Mouse (Mus musculus): ENCODE data around the gene Pcna. TPM values are rescaled to one million over a fixed set of nuclear protein-coding genes. Genes with fewer than 3 reads are reported as not detected.

Pcna gene
- 21.1 and 77.7 TPM in 2 replicates for polyA plus RNA-seq (2012)

GRCm38 (mm10) chr2:132252542-132253528 lies at the start of gene Pcna:
Gene Pcna (minus strand): TSS chr2:132253314.
- TF ChIP-seq GATA1 (IDR thresholded peaks at IDR 0.05; ENCODE audit: low read length) = no peak

DNA sequence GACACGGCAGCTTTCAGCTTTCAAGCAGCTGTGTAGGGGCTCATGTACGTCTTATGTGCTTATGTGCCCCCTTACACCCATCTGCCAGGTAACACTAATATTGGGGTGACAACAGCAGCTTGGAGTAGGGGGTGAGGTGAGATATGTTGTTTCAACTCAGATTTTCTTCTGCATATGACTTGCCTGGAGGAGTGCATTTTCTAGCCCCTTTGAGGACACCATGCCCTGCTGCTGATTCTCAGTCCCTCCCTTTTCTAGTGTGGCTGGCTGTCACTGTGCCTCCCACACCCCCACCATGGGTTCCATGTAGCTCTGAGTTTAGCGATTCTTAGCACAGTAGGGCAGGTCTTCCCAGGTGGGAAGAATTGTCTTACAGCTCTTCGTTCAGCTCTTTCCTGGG lies 48.3 kb upstream of the Pcna start:
- no peak for TF ChIP-seq GATA1 (IDR thresholded peaks at IDR 0.05; ENCODE audit: low read length)

DNA sequence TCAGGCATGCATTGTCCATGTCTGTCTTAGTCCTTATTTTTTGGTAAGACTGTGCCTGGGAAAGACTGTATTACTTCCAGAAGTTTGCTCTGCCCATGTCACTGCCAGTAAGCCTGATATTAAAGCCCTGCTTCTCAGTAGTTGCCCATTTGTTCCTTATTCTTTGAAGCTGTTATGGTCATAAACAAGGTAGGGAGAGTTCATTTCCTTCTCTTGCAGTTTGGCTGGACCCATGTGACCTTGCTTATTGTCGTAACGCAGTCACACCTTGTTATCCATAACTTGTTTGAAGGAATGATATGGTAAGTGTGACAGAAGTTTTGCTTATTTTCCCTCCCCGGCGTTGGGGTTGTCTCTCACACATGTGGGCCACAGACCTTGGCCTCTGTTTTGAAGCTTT lies 45.1 kb upstream of the Pcna start:
- no peak for TF ChIP-seq GATA1 (IDR thresholded peaks at IDR 0.05; ENCODE audit: low read length)

GRCm38 (mm10) chr2:132293694-132294450 lies 40.8 kb upstream of the Pcna start:
- no peak for TF ChIP-seq GATA1 (IDR thresholded peaks at IDR 0.05; ENCODE audit: low read length)

DNA sequence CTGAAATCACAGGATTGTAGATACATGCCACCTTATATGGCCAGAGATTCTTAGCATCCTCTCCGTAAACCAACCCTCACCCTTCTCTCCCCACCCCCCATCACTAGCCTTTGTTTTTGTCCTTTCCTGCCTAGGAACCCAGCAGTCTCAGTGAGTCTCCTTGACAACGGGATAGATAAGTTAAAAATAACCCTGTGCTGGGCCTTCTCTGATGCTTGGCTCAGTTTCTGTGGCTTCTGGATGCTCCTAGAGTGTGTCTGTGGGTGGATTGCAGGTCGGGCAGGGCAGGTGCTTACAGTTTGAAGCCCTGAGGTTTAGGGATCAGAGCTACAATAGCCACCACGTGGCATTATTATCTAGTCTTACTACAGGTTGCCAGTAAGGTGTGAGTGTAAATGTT lies 39.0 kb upstream of the Pcna start:
- TF ChIP-seq GATA1 (IDR thresholded peaks at IDR 0.05; ENCODE audit: low read length) = no peak

DNA sequence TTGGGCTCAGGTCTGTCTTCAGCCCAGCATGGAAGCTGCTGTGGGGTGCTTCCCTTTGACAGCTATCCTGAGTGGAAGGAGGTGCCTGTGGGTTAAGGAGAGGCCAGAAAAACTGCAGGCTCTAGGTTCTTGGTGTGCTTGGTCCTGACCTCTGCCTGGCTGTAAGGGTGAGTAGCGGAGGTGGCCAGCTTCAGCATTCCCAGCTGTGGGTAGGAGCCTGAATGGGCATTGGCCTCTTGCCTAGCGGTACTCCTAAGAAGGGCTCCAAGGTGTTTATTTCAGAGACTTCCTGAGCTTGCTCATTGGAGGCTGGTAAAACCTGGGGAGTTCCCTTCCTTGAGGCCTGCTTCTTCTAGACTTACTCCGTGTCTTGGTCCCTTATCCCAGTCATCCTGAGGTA lies 38.2 kb upstream of the Pcna start:
- no peak for TF ChIP-seq GATA1 (IDR thresholded peaks at IDR 0.05; ENCODE audit: low read length)

GRCm38 (mm10) chr2:132290808-132291207 lies 37.7 kb upstream of the Pcna start:
- no peak for TF ChIP-seq GATA1 (IDR thresholded peaks at IDR 0.05; ENCODE audit: low read length)

DNA sequence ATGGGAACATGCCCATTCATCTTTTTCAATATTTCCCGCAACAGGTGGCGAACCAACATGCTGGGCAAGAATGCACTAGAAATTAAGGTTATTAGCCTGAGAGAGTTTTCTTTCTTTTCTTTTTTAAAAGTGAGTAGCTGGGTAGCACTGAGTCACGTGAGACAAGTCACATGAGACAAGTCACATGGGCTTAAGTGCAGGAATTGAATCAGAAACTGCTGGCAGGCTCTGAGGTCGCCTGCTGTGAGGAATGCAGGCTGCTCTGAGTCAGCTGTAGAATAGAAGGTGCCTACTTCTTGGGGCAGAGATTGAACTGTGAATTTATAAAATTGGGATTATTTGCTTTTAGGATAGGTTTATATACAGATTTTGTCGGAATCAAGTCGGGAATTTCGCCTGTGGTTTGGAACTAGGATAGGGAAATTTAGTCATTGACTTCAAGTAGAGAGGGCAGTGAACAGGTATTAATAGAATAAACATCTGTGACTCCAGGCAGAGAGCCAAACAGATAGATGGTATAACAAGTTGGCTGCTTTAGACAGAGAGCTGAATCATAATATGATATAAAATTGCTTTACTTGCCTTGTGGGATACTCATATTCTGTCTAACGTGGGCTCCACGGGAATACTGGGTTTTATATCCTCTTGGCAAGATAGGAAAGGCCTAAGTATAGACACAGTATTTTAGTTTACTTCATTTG lies 33.4 kb upstream of the Pcna start:
- no peak for TF ChIP-seq GATA1 (IDR thresholded peaks at IDR 0.05; ENCODE audit: low read length)

DNA sequence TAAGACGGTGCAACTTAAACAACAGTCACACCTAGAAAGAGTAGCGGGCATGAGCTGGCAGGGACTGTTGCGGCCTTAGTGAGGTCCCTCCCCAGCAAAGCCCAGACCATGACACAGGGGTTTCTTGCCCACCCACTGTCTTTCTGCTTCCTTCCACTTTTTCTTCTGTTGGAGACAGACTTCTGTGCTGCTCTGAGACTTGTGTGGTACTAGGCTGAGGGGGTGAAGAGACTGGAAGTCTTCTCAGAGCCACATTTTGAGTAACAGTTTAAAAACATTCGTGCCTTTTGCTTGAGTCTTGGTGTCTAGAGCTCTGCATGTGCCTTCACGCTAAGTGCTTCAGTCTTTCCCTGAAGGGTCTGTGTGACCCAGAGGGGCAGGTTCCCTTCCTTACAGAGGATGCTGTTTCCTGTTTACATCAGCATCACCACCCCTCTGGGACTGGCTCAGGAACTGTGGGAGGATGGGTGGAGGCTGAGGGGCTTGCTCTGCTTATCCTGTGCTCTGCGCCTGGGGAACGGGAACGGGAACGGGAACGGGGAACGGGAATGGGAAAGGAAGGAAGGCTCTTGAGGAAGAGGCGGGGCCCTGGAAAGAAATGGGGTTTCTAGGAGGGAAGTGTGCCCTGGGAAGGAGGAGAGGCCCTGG lies 31.5 kb upstream of the Pcna start:
- no peak for TF ChIP-seq GATA1 (IDR thresholded peaks at IDR 0.05; ENCODE audit: low read length)

DNA sequence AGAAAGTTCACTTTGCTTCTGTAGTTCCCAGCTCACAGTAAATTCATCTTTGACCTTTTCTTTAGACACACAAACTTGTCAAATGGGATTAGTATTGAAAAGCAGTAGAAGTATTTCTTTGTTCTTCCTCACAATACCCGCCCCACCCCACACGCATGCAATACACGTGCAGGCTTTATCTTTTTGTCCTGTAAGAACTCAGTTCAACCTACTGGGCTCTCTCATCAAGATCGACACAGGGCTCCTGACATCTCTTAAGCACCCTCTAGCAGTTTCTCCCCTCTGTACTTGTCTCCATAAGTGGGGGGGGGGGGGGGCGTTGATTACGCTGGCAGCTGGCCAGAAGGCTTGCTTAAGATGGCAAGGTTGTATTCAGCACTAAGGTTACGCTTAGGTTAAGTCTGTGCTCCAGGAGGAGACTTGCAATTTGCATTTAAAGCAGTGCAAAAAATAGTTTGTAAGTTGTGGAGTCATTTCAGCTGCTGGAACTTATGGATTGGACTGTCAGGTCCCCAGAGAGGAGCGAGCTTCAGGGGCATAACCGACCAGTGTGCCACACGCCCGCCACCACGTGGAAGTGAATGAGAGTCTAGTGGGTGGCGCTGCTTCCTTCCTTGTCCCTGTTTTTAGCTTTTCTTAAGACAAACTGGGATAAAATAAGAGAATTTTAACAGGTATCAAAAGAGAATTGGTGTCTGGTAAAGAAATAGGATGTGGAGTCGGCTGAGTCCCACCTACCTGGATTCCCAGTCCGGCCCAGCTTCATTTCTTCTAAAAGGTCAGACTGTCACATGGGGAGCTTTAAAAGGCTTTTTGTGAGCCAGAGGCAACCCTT lies 30.3 kb upstream of the Pcna start:
- TF ChIP-seq GATA1 (IDR thresholded peaks at IDR 0.05; ENCODE audit: low read length) = no peak

DNA sequence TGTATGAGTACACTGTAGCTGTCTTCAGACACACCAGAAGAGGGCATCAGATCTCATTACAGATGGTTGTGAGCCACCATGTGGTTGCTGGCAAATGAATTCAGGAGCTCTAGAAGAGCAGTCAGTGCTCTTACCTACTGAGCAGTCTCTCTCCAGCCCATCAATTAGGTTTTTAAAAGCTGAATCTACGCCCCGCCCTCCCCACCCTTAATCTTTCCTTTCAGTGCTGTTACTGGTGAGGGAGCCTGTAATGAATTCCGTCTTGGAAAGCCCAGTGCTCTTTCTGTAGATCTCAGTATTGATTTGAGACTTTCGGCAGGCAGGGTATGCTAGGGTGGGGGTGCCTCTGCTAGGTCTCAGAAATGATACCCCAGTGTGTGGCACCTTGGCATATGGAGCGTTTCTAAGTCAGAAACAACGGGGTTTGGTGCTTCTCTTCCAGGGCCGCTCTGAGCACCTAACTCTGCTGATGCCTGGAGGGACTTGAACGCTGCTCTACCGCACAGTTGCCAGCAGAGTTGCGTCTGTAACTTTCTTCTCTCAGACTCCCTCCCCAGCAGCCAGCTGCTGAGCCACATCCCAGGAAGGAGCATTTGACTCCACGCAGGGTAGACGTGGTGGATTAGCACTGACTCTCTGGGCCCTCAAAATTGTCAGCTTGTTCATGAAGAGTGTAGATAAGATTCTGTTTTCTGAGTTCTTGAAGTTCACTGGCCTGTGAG lies 29.5 kb upstream of the Pcna start:
- no peak for TF ChIP-seq GATA1 (IDR thresholded peaks at IDR 0.05; ENCODE audit: low read length)

DNA sequence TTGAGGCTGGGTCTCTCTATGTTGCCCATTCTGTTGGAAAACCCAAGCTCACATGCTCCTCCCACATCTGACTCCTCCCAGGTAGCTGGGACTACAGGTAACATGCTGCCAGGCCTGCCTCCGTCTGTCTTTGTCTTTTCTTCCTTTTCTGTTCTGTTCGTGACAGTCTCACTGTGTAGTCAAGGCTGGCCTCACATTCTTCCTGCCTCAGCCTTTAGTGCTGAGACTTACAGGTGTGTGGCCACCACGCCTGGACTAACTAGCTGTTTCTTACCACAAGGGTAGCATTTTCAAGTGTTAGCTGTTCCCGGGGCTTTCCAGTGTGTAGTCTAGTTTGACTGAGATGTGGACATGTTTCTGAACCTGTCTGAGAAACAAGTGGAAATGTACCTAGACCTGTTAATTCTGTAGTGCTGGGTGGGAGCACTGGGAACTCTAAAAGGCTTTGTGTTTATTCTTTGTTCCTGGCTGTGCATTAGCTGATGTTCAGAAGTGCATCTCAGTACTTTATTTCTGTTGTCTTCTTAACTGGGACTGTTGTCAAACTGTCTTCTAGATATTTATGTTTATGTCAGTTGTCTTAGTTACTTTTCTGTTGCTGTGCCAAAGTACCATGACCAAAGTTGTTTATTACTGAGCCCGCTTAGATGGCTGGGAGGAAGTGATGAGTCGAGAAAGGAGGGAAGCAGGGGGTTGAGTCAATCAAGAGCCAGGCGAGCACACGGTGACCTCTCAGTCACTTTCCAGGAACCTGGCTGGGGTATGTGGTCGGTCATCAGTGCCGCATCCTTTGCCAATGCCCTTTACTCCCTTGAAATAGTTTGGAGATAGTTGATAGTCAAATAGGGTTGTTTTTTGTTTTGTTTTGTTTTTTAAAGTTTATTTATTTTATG lies 28.7 kb upstream of the Pcna start:
- no peak for TF ChIP-seq GATA1 (IDR thresholded peaks at IDR 0.05; ENCODE audit: low read length)

All from G1E-ER4 (cell line).